Mouse (Mus musculus): Measurements from ENCODE around the gene Gpr146. TPM values are rescaled to one million over a fixed set of nuclear protein-coding genes. Genes with fewer than 3 reads are reported as not detected.

Gene Gpr146
- polyA plus RNA-seq, 1 experiment from 2014 or later = 1.4 TPM

GRCm38 (mm10) chr5:139371631-139372401 lies 5.7 kb upstream of the Gpr146 start:
- H3K9ac ChIP-seq (ENCODE audit: low read length) = peak overlapping the region; percentile 98
- peak; percentile 94 for ATAC-seq (replicated peaks; ENCODE audit: low FRiP score, low TSS enrichment, low read depth)

GRCm38 (mm10) chr5:139373126-139373525 lies 4.4 kb upstream of the Gpr146 start:
- Histone ChIP-seq H3K27ac (ENCODE audit: low read depth) (no peak overlapping the region), H3K9ac (ENCODE audit: low read length) (no peak overlapping the region), H3K4me1 (replicated peaks; ENCODE audit: control insufficient read depth, insufficient read depth, low read length) (peaks cover 27% of the 10 kb centered on the region), H3K4me2 (ENCODE audit: low read length) (no peak overlapping the region), H3K27me3 (replicated peaks; ENCODE audit: control insufficient read depth, insufficient read depth, low read length) (no peaks in the 10 kb centered on the region), H3K36me3 (ENCODE audit: control insufficient read depth, insufficient read depth, low read length) (no peaks in the 10 kb centered on the region), H3K9me3 (ENCODE audit: control insufficient read depth, low read length) (no peaks in the 10 kb centered on the region), H3K4me3 (ENCODE audit: low read depth, low read length) (no peak overlapping the region)
- no peak for DNase-seq (ENCODE audit: low spot score)
- WGBS = 77% methylated on average over 3 of the region's 3 CpGs
- ATAC-seq (replicated peaks; ENCODE audit: low FRiP score, low TSS enrichment, low read depth) = no peak

More at GRCm38 (mm10) chr5:139371631-139372401, 5.7 kb upstream of the Gpr146 start:
- no peaks in the 10 kb centered on the region for H3K9me3 ChIP-seq (ENCODE audit: control insufficient read depth, low read length)
- H3K27ac ChIP-seq (ENCODE audit: low read depth) = peak overlapping the region; percentile 82
- no peaks in the 10 kb centered on the region for H3K36me3 ChIP-seq (ENCODE audit: control insufficient read depth, insufficient read depth, low read length)
- H3K4me2 ChIP-seq (ENCODE audit: low read length) = peak overlapping the region; percentile 94
- H3K27me3 ChIP-seq (replicated peaks; ENCODE audit: control insufficient read depth, insufficient read depth, low read length) = no peaks in the 10 kb centered on the region
- peak overlapping the region; percentile 76 for H3K4me3 ChIP-seq (ENCODE audit: low read depth, low read length)
- DNase-seq (ENCODE audit: low spot score) = peak; percentile 96
- peaks cover 16% of the 10 kb centered on the region; the same call in 1 of the 2 replicates for H3K4me1 ChIP-seq (replicated peaks; ENCODE audit: control insufficient read depth, insufficient read depth, low read length)
- WGBS = 1% methylated on average over 39 of the region's 39 CpGs

GRCm38 (mm10) chr5:139373889-139374444 lies 3.5 kb upstream of the Gpr146 start:
- Histone ChIP-seq H3K4me1 (replicated peaks; ENCODE audit: control insufficient read depth, insufficient read depth, low read length) (peaks cover 31% of the 10 kb centered on the region), H3K27me3 (replicated peaks; ENCODE audit: control insufficient read depth, insufficient read depth, low read length) (no peaks in the 10 kb centered on the region), H3K27ac (ENCODE audit: low read depth) (no peak overlapping the region), H3K9ac (ENCODE audit: low read length) (no peak overlapping the region), H3K4me3 (ENCODE audit: low read depth, low read length) (no peak overlapping the region), H3K36me3 (ENCODE audit: control insufficient read depth, insufficient read depth, low read length) (no peaks in the 10 kb centered on the region), H3K9me3 (ENCODE audit: control insufficient read depth, low read length) (no peaks in the 10 kb centered on the region), H3K4me2 (ENCODE audit: low read length) (no peak overlapping the region)
- WGBS = 75% methylated on average over 6 of the region's 6 CpGs
- ATAC-seq (replicated peaks; ENCODE audit: low FRiP score, low TSS enrichment, low read depth) = no peak
- no peak for DNase-seq (ENCODE audit: low spot score)

- peaks cover 39% of the 10 kb centered on the region for H3K4me1 ChIP-seq (replicated peaks; ENCODE audit: control insufficient read depth, insufficient read depth, low read length)
- no peaks in the 10 kb centered on the region for H3K27me3 ChIP-seq (replicated peaks; ENCODE audit: control insufficient read depth, insufficient read depth, low read length)
- no peak overlapping the region for H3K4me3 ChIP-seq (ENCODE audit: low read depth, low read length)
- H3K27ac ChIP-seq (ENCODE audit: low read depth) = no peak overlapping the region
- 81% methylated on average over 2 of the region's 2 CpGs for WGBS
- no peaks in the 10 kb centered on the region for H3K9me3 ChIP-seq (ENCODE audit: control insufficient read depth, low read length)
- no peak overlapping the region for H3K4me2 ChIP-seq (ENCODE audit: low read length)
- ATAC-seq (replicated peaks; ENCODE audit: low FRiP score, low TSS enrichment, low read depth) (no peak), DNase-seq (ENCODE audit: low spot score) (no peak)
- no peak overlapping the region for H3K9ac ChIP-seq (ENCODE audit: low read length)
- no peaks in the 10 kb centered on the region for H3K36me3 ChIP-seq (ENCODE audit: control insufficient read depth, insufficient read depth, low read length)
Measured at GRCm38 (mm10) chr5:139374841-139375240, 2.7 kb upstream of the Gpr146 start.

- Histone ChIP-seq H3K27me3 (replicated peaks; ENCODE audit: control insufficient read depth, insufficient read depth, low read length) (no peaks in the 10 kb centered on the region), H3K9me3 (ENCODE audit: control insufficient read depth, low read length) (no peaks in the 10 kb centered on the region), H3K9ac (ENCODE audit: low read length) (no peak overlapping the region), H3K4me1 (replicated peaks; ENCODE audit: control insufficient read depth, insufficient read depth, low read length) (peaks cover 37% of the 10 kb centered on the region), H3K36me3 (ENCODE audit: control insufficient read depth, insufficient read depth, low read length) (no peaks in the 10 kb centered on the region), H3K4me2 (ENCODE audit: low read length) (no peak overlapping the region), H3K4me3 (ENCODE audit: low read depth, low read length) (no peak overlapping the region), H3K27ac (ENCODE audit: low read depth) (no peak overlapping the region)
- no peak for ATAC-seq (replicated peaks; ENCODE audit: low FRiP score, low TSS enrichment, low read depth)
- no peak for DNase-seq (ENCODE audit: low spot score)
- 85% methylated on average over 7 of the region's 7 CpGs for WGBS
Measured at GRCm38 (mm10) chr5:139378271-139378556, 717 bp downstream of the Gpr146 start.

GRCm38 (mm10) chr5:139378986-139379629 lies 1.6 kb downstream of the Gpr146 start:
- WGBS = 35% methylated on average over 21 of the region's 21 CpGs
- ATAC-seq (replicated peaks; ENCODE audit: low FRiP score, low TSS enrichment, low read depth) = 0 out of 2 replicates have a peak, but pooled peaks have one; percentile 7
- no peaks in the 10 kb centered on the region for H3K9me3 ChIP-seq (ENCODE audit: control insufficient read depth, low read length)
- H3K4me2 ChIP-seq (ENCODE audit: low read length) = no peak overlapping the region
- H3K36me3 ChIP-seq (ENCODE audit: control insufficient read depth, insufficient read depth, low read length) = no peaks in the 10 kb centered on the region
- peaks cover 37% of the 10 kb centered on the region for H3K4me1 ChIP-seq (replicated peaks; ENCODE audit: control insufficient read depth, insufficient read depth, low read length)
- no peak overlapping the region for H3K9ac ChIP-seq (ENCODE audit: low read length)
- DNase-seq (ENCODE audit: low spot score) = no peak
- H3K27ac ChIP-seq (ENCODE audit: low read depth) = peak overlapping the region; percentile 0; the same call in 1 of the 2 replicates
- no peaks in the 10 kb centered on the region for H3K27me3 ChIP-seq (replicated peaks; ENCODE audit: control insufficient read depth, insufficient read depth, low read length)
- no peak overlapping the region for H3K4me3 ChIP-seq (ENCODE audit: low read depth, low read length)

- DNase-seq (ENCODE audit: low spot score) (no peak), ATAC-seq (replicated peaks; ENCODE audit: low FRiP score, low TSS enrichment, low read depth) (no peak; the same call in 1 of the 2 replicates)
- H3K4me3 ChIP-seq (ENCODE audit: low read depth, low read length) = peak overlapping the region; percentile 58
- 0 out of 2 replicates have a peak overlapping the region, but pooled peaks have one; percentile 47 for H3K27ac ChIP-seq (ENCODE audit: low read depth)
- H3K9ac ChIP-seq (ENCODE audit: low read length) = no peak overlapping the region
- H3K4me1 ChIP-seq (replicated peaks; ENCODE audit: control insufficient read depth, insufficient read depth, low read length) = peaks cover 41% of the 10 kb centered on the region
- no peaks in the 10 kb centered on the region for H3K9me3 ChIP-seq (ENCODE audit: control insufficient read depth, low read length)
- H3K36me3 ChIP-seq (ENCODE audit: control insufficient read depth, insufficient read depth, low read length) = no peaks in the 10 kb centered on the region
- H3K4me2 ChIP-seq (ENCODE audit: low read length) = peak overlapping the region; percentile 82
- 17% methylated on average over 8 of the region's 8 CpGs for WGBS
- H3K27me3 ChIP-seq (replicated peaks; ENCODE audit: control insufficient read depth, insufficient read depth, low read length) = no peaks in the 10 kb centered on the region
Measured at GRCm38 (mm10) chr5:139379771-139380384, 2.4 kb downstream of the Gpr146 start.

GRCm38 (mm10) chr5:139380385-139381248 lies 3.1 kb downstream of the Gpr146 start:
- H3K9me3 ChIP-seq (ENCODE audit: control insufficient read depth, low read length) = no peaks in the 10 kb centered on the region
- peaks cover 41% of the 10 kb centered on the region for H3K4me1 ChIP-seq (replicated peaks; ENCODE audit: control insufficient read depth, insufficient read depth, low read length)
- 1% methylated on average over 73 of the region's 73 CpGs for WGBS
- H3K27me3 ChIP-seq (replicated peaks; ENCODE audit: control insufficient read depth, insufficient read depth, low read length) = no peaks in the 10 kb centered on the region
- H3K9ac ChIP-seq (ENCODE audit: low read length) = peak overlapping the region; percentile 56
- ATAC-seq (replicated peaks; ENCODE audit: low FRiP score, low TSS enrichment, low read depth) (peak; percentile 79), DNase-seq (ENCODE audit: low spot score) (peak; percentile 88)
- peak overlapping the region; percentile 58 for H3K4me3 ChIP-seq (ENCODE audit: low read depth, low read length)
- H3K27ac ChIP-seq (ENCODE audit: low read depth) = 0 out of 2 replicates have a peak overlapping the region, but pooled peaks have one; percentile 47
- H3K36me3 ChIP-seq (ENCODE audit: control insufficient read depth, insufficient read depth, low read length) = no peaks in the 10 kb centered on the region
- H3K4me2 ChIP-seq (ENCODE audit: low read length) = peak overlapping the region; percentile 82
